Mouse (Mus musculus) spleen, adult 2 months (tissue): ENCODE data around the gene Tmem82.

ENCODE experiments used
- CTCF ChIP-seq: fragments of 200-500 bp; IDR thresholded peaks from 2 replicates; pipeline ENCODE4 v1.5.1; 2011; ENCODE audit warnings: mild to moderate bottlenecking, inconsistent platforms; ENCODE audit not compliant: insufficient read depth, insufficient read length, insufficient replicate concordance; ENCODE audit errors: extremely low read depth
- POLR2A ChIP-seq: fragments of 200-500 bp; IDR thresholded peaks from 2 replicates; pipeline ENCODE4 v1.6.1; 2011; ENCODE audit warnings: low read depth, low read length, inconsistent platforms

DNA sequence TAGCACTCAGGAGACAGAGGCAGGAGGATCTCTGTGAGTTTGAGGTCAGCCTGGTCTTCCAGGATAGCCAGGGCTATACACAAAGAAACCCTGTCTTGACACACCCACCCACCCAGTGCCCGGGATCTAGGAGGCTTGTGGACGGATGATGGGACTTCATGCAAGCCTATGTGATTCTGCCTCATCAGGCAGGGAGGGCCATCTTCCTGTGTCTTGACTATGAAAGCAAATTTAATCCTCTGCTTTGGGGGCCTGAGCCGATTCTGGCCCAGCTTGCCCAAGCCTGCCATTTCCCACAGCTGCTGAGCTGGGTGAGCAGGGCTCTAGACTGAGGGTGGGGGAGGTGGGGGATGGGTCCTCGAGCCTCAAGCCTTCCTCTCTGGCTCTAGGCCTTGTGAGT is 14.5 kb downstream of the Tmem82 start:
- TF ChIP-seq CTCF (no peak), POLR2A (no peak)
